Mouse (Mus musculus) liver, postnatal 0 days (tissue): ENCODE measurements around the gene Urm1.

Experiments used
- CTCF ChIP-seq: sonication (generic); IDR thresholded peaks from 2 replicates; pipeline ENCODE4 v1.5.1; 2016; ENCODE audit warnings: antibody characterized with exemption, low read depth
- EP300 ChIP-seq: IDR thresholded peaks from 2 replicates; pipeline ENCODE4 v1.6.1; 2016; ENCODE audit warnings: antibody characterized with exemption, low read depth, mild to moderate bottlenecking

DNA sequence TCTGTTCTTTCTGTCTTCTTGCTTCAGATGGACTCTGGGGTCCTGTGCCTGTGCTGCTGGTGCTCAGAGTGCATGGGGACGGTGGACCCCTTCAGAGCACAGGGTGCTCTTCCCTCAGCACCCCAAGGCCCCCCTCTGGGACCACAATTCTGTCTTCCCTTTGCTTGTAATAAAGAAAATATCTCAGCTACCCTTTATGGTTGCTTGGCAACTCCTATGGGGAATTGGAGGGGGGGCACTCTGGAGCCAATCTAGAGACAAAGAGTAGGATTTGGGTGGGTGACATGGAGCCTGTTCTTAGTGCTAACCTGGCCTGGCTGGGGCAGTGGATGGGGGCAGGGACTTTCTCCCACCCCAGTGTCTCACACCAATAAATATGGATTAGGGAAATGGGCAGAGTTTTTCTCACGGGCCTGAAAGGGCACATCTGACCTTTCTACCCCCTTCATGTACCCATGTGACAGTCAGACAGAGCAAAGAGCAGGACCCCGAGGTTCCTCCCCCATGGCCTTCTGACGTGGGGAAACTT, 33.1 kb downstream of the Urm1 start:
- TF ChIP-seq CTCF (no peak), EP300 (no peak)
